Mouse (Mus musculus) right cerebral cortex, postnatal 14 days (tissue): ENCODE measurements around the gene Vmn2r111.
"Not testable (repeated sequence)": the region's sequence is repeated elsewhere in the genome, so short reads cannot be mapped to it uniquely, and the experiment has no call there.

Experiments used
- DNase-seq: peaks from one replicate; pipeline ENCODE4 v3.0.0; 2022

The Vmn2r111 gene

DNA sequence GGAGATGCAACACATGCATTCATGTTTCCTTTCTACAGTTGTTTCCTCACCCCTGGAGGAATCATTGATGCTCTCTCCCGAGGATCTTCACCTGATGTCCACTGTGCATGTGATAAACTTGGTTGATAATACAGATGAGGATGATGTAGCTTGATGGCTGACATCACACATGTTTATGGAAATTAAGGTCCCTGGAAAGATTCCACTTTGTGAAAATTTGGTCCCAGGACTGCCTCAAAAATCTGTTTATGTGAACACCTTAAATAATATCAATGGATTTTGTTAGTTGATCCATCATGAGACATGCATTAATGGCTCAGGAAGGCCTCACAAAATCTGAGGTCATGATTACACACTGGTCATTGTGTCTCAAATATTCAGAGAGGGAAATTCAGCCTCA is at the start of gene Vmn2r111:
Vmn2r111 (minus strand) TSS at position 101 of the 400 bp plus-strand sequence.
- DNase-seq = not testable (repeated sequence)

GRCm38 (mm10) chr17:22600651-22601050 is 27.4 kb upstream of the Vmn2r111 start, which contains the start of gene Vmn2r112:
Vmn2r112 (plus strand) TSS chr17:22600951.
- DNase-seq = not testable (repeated sequence)

GRCm38 (mm10) chr17:22520467-22520866 is 52.8 kb downstream of the Vmn2r111 start:
- not testable (repeated sequence) for DNase-seq

- not testable (repeated sequence) for DNase-seq
These were observed 53.2 kb downstream of the Vmn2r111 start for GRCm38 (mm10) chr17:22520037-22520436.

- no peak for DNase-seq
These were observed 76.2 kb downstream of the Vmn2r111 start for GRCm38 (mm10) chr17:22497120-22497519.
